Mouse (Mus musculus): ENCODE measurements at regions not wholly inside any gene's neighbourhood (a gene's known extent, or its start where the extent isn't known, plus 50 kb on each side); places are given as distances from the start of the nearest gene placed in this dataset.

DNA sequence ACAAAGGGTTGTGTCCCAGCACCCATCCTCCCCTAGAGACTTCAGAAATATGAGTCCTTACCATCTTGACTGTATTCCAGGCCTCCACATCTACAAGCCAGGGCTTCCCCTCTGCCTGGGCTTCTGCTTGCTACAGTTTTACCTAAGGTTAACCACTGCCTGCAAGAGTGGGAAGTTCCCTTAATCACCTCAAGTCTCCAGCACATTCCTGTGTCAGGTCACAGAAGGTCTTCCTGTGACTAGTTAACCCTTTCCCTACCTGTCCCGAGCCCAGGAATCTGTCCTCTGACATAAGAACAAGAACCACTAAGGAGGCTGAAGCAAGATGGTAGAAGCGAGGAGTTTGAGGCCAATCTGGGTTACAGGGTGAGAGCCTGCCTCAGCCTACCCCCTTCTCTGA lies 80.8 kb upstream of the Chd2 start:
- TF ChIP-seq CTCF (IDR thresholded peaks at IDR 0.05; ENCODE audit: low read depth) (no peak), EP300 (IDR thresholded peaks at IDR 0.05; ENCODE audit: low read depth) (no peak)

All from liver, postnatal 0 days (tissue).